Mouse (Mus musculus) 3T3-L1 (cell line): Measurements from ENCODE around the gene Tlr9.
A peak's percentile ranks its signal among the peaks of the same experiment; 100 is the strongest.

ENCODE experiments used
- DNase-seq: peaks from one replicate; pipeline ENCODE4 v3.0.0-alpha.2; 2015; ENCODE audit warnings: low read depth, low spot score

Tlr9 gene

GRCm38 (mm10) chr9:106266936-106267657, 44.7 kb downstream of the Tlr9 start:
- no peak for DNase-seq

- DNase-seq = no peak
These were observed 46.0 kb downstream of the Tlr9 start for GRCm38 (mm10) chr9:106268421-106268820.

GRCm38 (mm10) chr9:106269076-106269788, 46.8 kb downstream of the Tlr9 start:
- no peak for DNase-seq

GRCm38 (mm10) chr9:106269879-106270278, 47.5 kb downstream of the Tlr9 start:
- DNase-seq = peak; percentile 30

GRCm38 (mm10) chr9:106270656-106271055, 48.3 kb downstream of the Tlr9 start:
- DNase-seq = peak; percentile 47

GRCm38 (mm10) chr9:106272288-106272687, 49.9 kb downstream of the Tlr9 start:
- no peak for DNase-seq

GRCm38 (mm10) chr9:106273276-106273675, 50.9 kb downstream of the Tlr9 start:
- DNase-seq = no peak

- DNase-seq = no peak
These were observed 51.4 kb downstream of the Tlr9 start for GRCm38 (mm10) chr9:106273791-106274190.

GRCm38 (mm10) chr9:106274652-106275180, 52.3 kb downstream of the Tlr9 start:
- no peak for DNase-seq

- no peak for DNase-seq
These were observed 53.4 kb downstream of the Tlr9 start for GRCm38 (mm10) chr9:106275806-106276205.
